Mouse (Mus musculus): ENCODE data around the gene Sync. TPM values are rescaled to one million over a fixed set of nuclear protein-coding genes. Genes with fewer than 3 reads are reported as not detected.

The Sync gene
- total RNA-seq (2021) (10 to 100 TPM; 17.7 to 17.9 TPM), polyA plus RNA-seq (2012; rRNA removed) (8.7 and 18.8 TPM in 2 replicates)
- long read RNA-seq, transcript Sync-201 (5 exons, 2,042 nt) = major isoform, 6 of 8 reads
- long read RNA-seq, partial matches to known transcripts = 1 of 8 reads
- long read RNA-seq, other reads (novel, unspliced or antisense) = 1 of 8 reads

DNA sequence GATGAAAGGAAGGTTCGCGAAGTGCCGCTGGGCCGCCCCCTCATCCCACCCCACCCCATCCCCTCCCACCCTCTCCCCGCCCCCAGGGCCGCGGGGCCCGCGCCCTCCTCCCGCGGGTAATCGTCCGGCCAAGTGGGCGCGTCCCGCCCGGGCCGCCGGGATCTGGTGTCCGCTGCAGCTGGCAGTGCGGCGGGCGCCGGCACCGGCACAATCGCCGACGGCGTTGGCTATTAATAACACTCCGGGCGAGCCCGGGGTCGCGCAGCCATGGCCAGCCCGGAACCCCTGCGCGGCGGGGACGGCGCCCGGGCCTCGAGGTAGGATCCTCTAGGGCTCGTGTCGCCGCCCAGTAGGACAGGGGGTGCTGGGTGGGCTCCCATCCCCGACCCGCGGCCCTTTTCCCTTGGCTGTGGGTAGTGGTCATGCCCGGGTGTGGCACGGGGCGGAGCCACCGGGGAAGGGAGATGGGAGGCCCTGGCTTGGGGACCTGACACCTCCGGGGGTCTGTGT is at the start of gene Sync:
Gene Sync (plus strand): TSS at position 146 of the 510 bp plus-strand sequence.
- H3K27ac ChIP-seq = peak within 1 kb of the TSS; percentile 81
- DNase-seq = peak; percentile 69 to 70
- H3K4me1 ChIP-seq (ENCODE audit: control insufficient read depth, insufficient read depth, low read length) = peaks cover 4% of the 10 kb centered on the region
- H3K27me3 ChIP-seq (ENCODE audit: control insufficient read depth, insufficient read depth, low read length) = no peaks in the 10 kb centered on the region
- H3K9ac ChIP-seq (ENCODE audit: low read depth, low read length) = peak within 1 kb of the TSS; percentile 74
- no peak for TF ChIP-seq EP300 (IDR thresholded peaks at IDR 0.05; ENCODE audit: insufficient read depth, low read depth, low read length)
- H3K4me3 ChIP-seq = peak within 1 kb of the TSS; percentile 57
- H3K79me2 ChIP-seq (replicated peaks; ENCODE audit: control insufficient read depth, insufficient read depth, low read length) = no peaks in the 10 kb centered on the region
- WGBS = under 1% methylated on average over 49 of the region's 53 CpGs
- intact Hi-C loops (cut with DNase I) = no loop called here
- no peaks in the 10 kb centered on the region for H3K36me3 ChIP-seq (ENCODE audit: control insufficient read depth, insufficient read depth, low read length)

DNA sequence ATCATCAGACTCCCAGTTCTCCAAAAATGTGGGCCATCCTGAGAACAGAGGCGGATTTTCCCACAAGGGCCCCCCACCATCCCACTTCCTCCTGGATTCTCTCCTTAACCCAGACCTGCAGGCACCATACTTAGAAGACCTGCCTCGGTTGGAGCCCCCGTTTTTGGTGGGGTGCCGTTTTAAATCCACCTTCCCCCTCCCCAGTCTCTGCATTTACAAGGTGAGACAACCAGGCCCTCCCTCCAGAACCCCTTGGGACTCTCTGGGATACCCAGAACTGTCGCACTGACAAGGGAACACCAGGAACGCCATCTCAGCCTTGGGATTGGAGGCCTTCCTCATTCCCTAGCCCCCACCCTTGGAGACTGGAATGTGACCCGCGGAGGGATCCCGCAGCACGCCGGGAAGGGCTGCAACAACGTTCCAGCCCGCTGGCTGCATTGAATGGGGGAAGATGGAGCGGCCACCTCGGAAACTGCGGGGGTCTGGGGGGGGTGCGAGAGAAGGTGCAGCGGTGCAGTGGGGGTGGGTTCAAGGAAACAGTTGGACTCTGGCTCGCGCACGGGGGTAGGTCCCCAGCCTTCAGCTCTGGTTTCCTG is 49.5 kb upstream of the Sync start:
- peak in 1 of 2 experiments; percentile 2 for DNase-seq
- H3K4me3 ChIP-seq = no peak overlapping the region
- H3K27me3 ChIP-seq (ENCODE audit: control insufficient read depth, insufficient read depth, low read length) = no peaks in the 10 kb centered on the region
- intact Hi-C loops (cut with DNase I) = no loop called here
- peaks cover 7% of the 10 kb centered on the region for H3K4me1 ChIP-seq (ENCODE audit: control insufficient read depth, insufficient read depth, low read length)
- H3K27ac ChIP-seq = no peak overlapping the region
- WGBS = 49% methylated on average over 21 of the region's 21 CpGs
- H3K9ac ChIP-seq (ENCODE audit: low read depth, low read length) = no peak overlapping the region
- TF ChIP-seq POLR2A (IDR thresholded peaks at IDR 0.05; ENCODE audit: insufficient read depth, low read depth, low read length) = no peak
- no peak for TF ChIP-seq EP300 (IDR thresholded peaks at IDR 0.05; ENCODE audit: insufficient read depth, low read depth, low read length)
- TF ChIP-seq CTCF (IDR thresholded peaks at IDR 0.05) = no peak
- H3K36me3 ChIP-seq (ENCODE audit: control insufficient read depth, insufficient read depth, low read length) = no peaks in the 10 kb centered on the region
- H3K79me2 ChIP-seq (replicated peaks; ENCODE audit: control insufficient read depth, insufficient read depth, low read length) = no peaks in the 10 kb centered on the region

- no peak for TF ChIP-seq CTCF (IDR thresholded peaks at IDR 0.05)
- no peak for TF ChIP-seq POLR2A (IDR thresholded peaks at IDR 0.05; ENCODE audit: insufficient read depth, low read depth, low read length)
- TF ChIP-seq EP300 (IDR thresholded peaks at IDR 0.05; ENCODE audit: insufficient read depth, low read depth, low read length) = no peak
- intact Hi-C loops (cut with DNase I) = no loop called here
- no peaks in the 10 kb centered on the region for H3K79me2 ChIP-seq (replicated peaks; ENCODE audit: control insufficient read depth, insufficient read depth, low read length)
- H3K36me3 ChIP-seq (ENCODE audit: control insufficient read depth, insufficient read depth, low read length) = no peaks in the 10 kb centered on the region
- no peak overlapping the region for H3K9ac ChIP-seq (ENCODE audit: low read depth, low read length)
- 16% methylated on average over 22 of the region's 23 CpGs for WGBS
- H3K27ac ChIP-seq = no peak overlapping the region
- peaks cover 7% of the 10 kb centered on the region for H3K4me1 ChIP-seq (ENCODE audit: control insufficient read depth, insufficient read depth, low read length)
- peak overlapping the region; percentile 45 for H3K4me3 ChIP-seq
- no peaks in the 10 kb centered on the region for H3K27me3 ChIP-seq (ENCODE audit: control insufficient read depth, insufficient read depth, low read length)
- DNase-seq = no peak
These were observed 48.8 kb upstream of the Sync start for GRCm38 (mm10) chr4:129238579-129239016.

- peaks cover 7% of the 10 kb centered on the region for H3K4me1 ChIP-seq (ENCODE audit: control insufficient read depth, insufficient read depth, low read length)
- TF ChIP-seq EP300 (IDR thresholded peaks at IDR 0.05; ENCODE audit: insufficient read depth, low read depth, low read length) (no peak), CTCF (IDR thresholded peaks at IDR 0.05) (no peak), POLR2A (IDR thresholded peaks at IDR 0.05; ENCODE audit: insufficient read depth, low read depth, low read length) (no peak)
- no peaks in the 10 kb centered on the region for H3K79me2 ChIP-seq (replicated peaks; ENCODE audit: control insufficient read depth, insufficient read depth, low read length)
- DNase-seq = peak; percentile 52 to 58
- H3K36me3 ChIP-seq (ENCODE audit: control insufficient read depth, insufficient read depth, low read length) = no peaks in the 10 kb centered on the region
- H3K4me3 ChIP-seq = peak overlapping the region; percentile 45
- no peaks in the 10 kb centered on the region for H3K27me3 ChIP-seq (ENCODE audit: control insufficient read depth, insufficient read depth, low read length)
- no peak overlapping the region for H3K9ac ChIP-seq (ENCODE audit: low read depth, low read length)
- no peak overlapping the region for H3K27ac ChIP-seq
- intact Hi-C loops (cut with DNase I) = no loop called here
- 4% methylated on average over 27 of the region's 29 CpGs for WGBS
These were observed 48.3 kb upstream of the Sync start for GRCm38 (mm10) chr4:129239075-129239474.

- no peak for TF ChIP-seq POLR2A (IDR thresholded peaks at IDR 0.05; ENCODE audit: insufficient read depth, low read depth, low read length)
- Histone ChIP-seq H3K4me1 (ENCODE audit: control insufficient read depth, insufficient read depth, low read length) (peaks cover 3% of the 10 kb centered on the region; the same call in 1 of the 2 replicates), H3K27ac (no peak overlapping the region), H3K36me3 (ENCODE audit: control insufficient read depth, insufficient read depth, low read length) (no peaks in the 10 kb centered on the region), H3K79me2 (replicated peaks; ENCODE audit: control insufficient read depth, insufficient read depth, low read length) (no peaks in the 10 kb centered on the region), H3K4me3 (no peak overlapping the region), H3K27me3 (ENCODE audit: control insufficient read depth, insufficient read depth, low read length) (no peaks in the 10 kb centered on the region), H3K9ac (ENCODE audit: low read depth, low read length) (no peak overlapping the region)
- DNase-seq = no peak
- 33% methylated on average over 7 of the region's 7 CpGs for WGBS
- intact Hi-C loops (cut with DNase I) = no loop called here
These were observed 45.5 kb upstream of the Sync start for GRCm38 (mm10) chr4:129241898-129242297.

GRCm38 (mm10) chr4:129242327-129242726 is 45.1 kb upstream of the Sync start:
- intact Hi-C loops (cut with DNase I) = no loop called here
- Histone ChIP-seq H3K79me2 (replicated peaks; ENCODE audit: control insufficient read depth, insufficient read depth, low read length) (no peaks in the 10 kb centered on the region), H3K27ac (no peak overlapping the region), H3K4me3 (no peak overlapping the region), H3K36me3 (ENCODE audit: control insufficient read depth, insufficient read depth, low read length) (no peaks in the 10 kb centered on the region), H3K27me3 (ENCODE audit: control insufficient read depth, insufficient read depth, low read length) (no peaks in the 10 kb centered on the region), H3K9ac (ENCODE audit: low read depth, low read length) (no peak overlapping the region), H3K4me1 (ENCODE audit: control insufficient read depth, insufficient read depth, low read length) (peaks cover 3% of the 10 kb centered on the region; the same call in 1 of the 2 replicates)
- DNase-seq = no peak
- TF ChIP-seq EP300 (IDR thresholded peaks at IDR 0.05; ENCODE audit: insufficient read depth, low read depth, low read length) (no peak), CTCF (IDR thresholded peaks at IDR 0.05) (no peak), POLR2A (IDR thresholded peaks at IDR 0.05; ENCODE audit: insufficient read depth, low read depth, low read length) (no peak)
- WGBS = 41% methylated on average over 4 of the region's 4 CpGs

Measured in heart, adult 2 months (tissue).